Mouse (Mus musculus) myocyte (in vitro differentiated cells): ENCODE data around the gene Hdac5.

Source experiments
- MAX ChIP-seq: IDR thresholded peaks from one replicate; pipeline ENCODE4 v1.6.1; 2011; ENCODE audit warnings: low read depth, mild to moderate bottlenecking, control low read depth
- POLR2A ChIP-seq: IDR thresholded peaks from one replicate; pipeline ENCODE4 v1.6.1; 2011; ENCODE audit warnings: low read depth, mild to moderate bottlenecking, control low read depth, moderate library complexity; ENCODE audit not compliant: insufficient read length

GRCm38 (mm10) chr11:102190848-102191247 lies 39.1 kb downstream of the Hdac5 start:
- TF ChIP-seq POLR2A (no peak), MAX (no peak)
